Mouse (Mus musculus): ENCODE data around the gene Dpp10. TPM values are rescaled to one million over a fixed set of nuclear protein-coding genes. Genes with fewer than 3 reads are reported as not detected.

Dpp10 gene
- polyA plus RNA-seq, 1 experiment from 2014 or later, result not detected

DNA sequence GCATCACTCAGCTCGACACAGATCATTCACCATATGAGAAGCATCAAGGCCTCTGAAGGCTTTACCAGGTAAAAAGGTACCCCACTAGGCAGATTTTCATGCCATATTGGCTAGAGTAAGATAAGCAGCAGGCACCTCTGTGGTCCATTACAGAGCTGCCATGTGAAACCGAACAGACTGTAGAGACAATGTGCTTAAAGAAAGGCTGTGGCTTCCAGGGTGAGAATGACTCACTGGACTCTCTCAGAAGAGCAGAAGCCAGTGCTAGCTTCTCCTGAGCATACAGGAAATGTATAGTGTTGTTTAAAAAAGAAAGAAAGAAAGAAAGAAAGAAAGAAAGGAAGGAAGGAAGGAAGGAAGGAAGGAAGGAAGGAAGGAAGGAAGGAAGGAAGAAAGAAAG lies 386.9 kb downstream of the Dpp10 start:
- ATAC-seq, result no peak
- WGBS (ENCODE audit: insufficient replicate concordance), result 63% methylated on average over 2 of the region's 2 CpGs

GRCm38 (mm10) chr1:123656607-123657006 lies 388.8 kb downstream of the Dpp10 start:
- Histone ChIP-seq H3K9me3 (ENCODE audit: low read length) (no peaks in the 10 kb centered on the region), H3K4me3 (ENCODE audit: low read depth, low read length) (no peak overlapping the region), H3K27ac (ENCODE audit: low read depth) (no peak overlapping the region), H3K9ac (replicated peaks) (no peak overlapping the region), H3K4me2 (ENCODE audit: low read depth, low read length) (no peak overlapping the region), H3K36me3 (replicated peaks; ENCODE audit: insufficient read depth, low read length) (no peaks in the 10 kb centered on the region), H3K4me1 (ENCODE audit: insufficient read depth) (no peaks in the 10 kb centered on the region), H3K27me3 (ENCODE audit: insufficient read depth, low read length) (no peaks in the 10 kb centered on the region)
- no peak for ATAC-seq
- 42% methylated on average over 3 of the region's 3 CpGs for WGBS (ENCODE audit: insufficient replicate concordance)
- TF ChIP-seq EP300 (IDR thresholded peaks at IDR 0.05; ENCODE audit: low read depth) (no peak), CTCF (IDR thresholded peaks at IDR 0.05; ENCODE audit: low read depth) (no peak)
- DNase-seq, result no peak

More for the DNA sequence above, 386.9 kb downstream of the Dpp10 start:
- no peaks in the 10 kb centered on the region for H3K36me3 ChIP-seq (replicated peaks; ENCODE audit: insufficient read depth, low read length)
- H3K4me3 ChIP-seq (ENCODE audit: low read depth, low read length), result no peak overlapping the region
- H3K27ac ChIP-seq (ENCODE audit: low read depth), result no peak overlapping the region
- no peaks in the 10 kb centered on the region for H3K9me3 ChIP-seq (ENCODE audit: low read length)
- no peak overlapping the region for H3K9ac ChIP-seq (replicated peaks)
- no peaks in the 10 kb centered on the region for H3K27me3 ChIP-seq (ENCODE audit: insufficient read depth, low read length)
- no peak overlapping the region for H3K4me2 ChIP-seq (ENCODE audit: low read depth, low read length)
- H3K4me1 ChIP-seq (ENCODE audit: insufficient read depth), result no peaks in the 10 kb centered on the region
- TF ChIP-seq EP300 (IDR thresholded peaks at IDR 0.05; ENCODE audit: low read depth) (no peak), CTCF (IDR thresholded peaks at IDR 0.05; ENCODE audit: low read depth) (no peak)
- DNase-seq, result no peak

DNA sequence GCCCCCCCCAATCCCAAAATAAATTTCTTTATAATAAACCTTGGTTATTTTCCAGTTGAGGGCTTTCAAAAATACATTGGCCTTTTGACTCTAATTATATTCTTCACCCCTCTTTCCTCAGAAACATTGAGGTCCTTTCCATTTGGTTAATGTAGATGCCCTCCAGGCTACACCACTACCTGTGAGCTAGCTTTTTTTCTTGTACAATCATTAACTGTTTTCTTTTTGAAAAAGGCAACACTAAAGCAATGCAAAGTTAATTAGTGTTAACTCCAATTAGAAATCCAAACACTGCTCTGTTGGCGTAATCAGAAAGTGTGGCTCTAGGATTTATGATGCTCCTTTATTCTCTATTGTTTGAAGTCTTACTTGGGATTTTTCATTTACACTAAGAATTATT lies 407.5 kb downstream of the Dpp10 start:
- no peak overlapping the region for H3K27ac ChIP-seq (ENCODE audit: low read depth)
- no peaks in the 10 kb centered on the region for H3K4me1 ChIP-seq (ENCODE audit: insufficient read depth)
- H3K9ac ChIP-seq (replicated peaks), result no peak overlapping the region
- no peaks in the 10 kb centered on the region for H3K27me3 ChIP-seq (ENCODE audit: insufficient read depth, low read length)
- no peak overlapping the region for H3K4me2 ChIP-seq (ENCODE audit: low read depth, low read length)
- ATAC-seq (no peak), DNase-seq (no peak)
- H3K4me3 ChIP-seq (ENCODE audit: low read depth, low read length), result no peak overlapping the region
- no peaks in the 10 kb centered on the region for H3K9me3 ChIP-seq (ENCODE audit: low read length)
- TF ChIP-seq EP300 (IDR thresholded peaks at IDR 0.05; ENCODE audit: low read depth), result no peak
- TF ChIP-seq CTCF (IDR thresholded peaks at IDR 0.05; ENCODE audit: low read depth), result no peak
- WGBS (ENCODE audit: insufficient replicate concordance), result 78% methylated on average over 1 of the region's 1 CpGs
- no peaks in the 10 kb centered on the region for H3K36me3 ChIP-seq (replicated peaks; ENCODE audit: insufficient read depth, low read length)

DNA sequence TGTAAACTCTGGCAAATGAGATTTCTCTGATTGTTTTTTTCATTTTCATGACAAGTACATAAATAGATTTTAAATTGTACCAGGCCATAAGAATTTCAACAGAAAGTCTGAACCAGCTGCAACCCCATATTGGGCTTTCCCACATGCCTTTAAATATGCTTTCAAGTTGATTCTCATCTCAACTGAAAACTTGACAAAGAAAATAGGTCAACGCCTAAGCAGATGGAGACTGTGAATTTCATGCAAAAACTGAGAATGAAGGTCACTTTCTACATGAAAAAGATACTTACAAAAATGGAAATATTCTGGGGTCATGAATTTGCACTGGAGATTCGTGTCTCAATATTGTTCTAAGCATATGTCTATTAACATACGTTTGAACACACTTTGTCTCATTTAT lies 417.1 kb downstream of the Dpp10 start:
- no peak for ATAC-seq
- no peak for TF ChIP-seq CTCF (IDR thresholded peaks at IDR 0.05; ENCODE audit: low read depth)
- TF ChIP-seq EP300 (IDR thresholded peaks at IDR 0.05; ENCODE audit: low read depth), result no peak
- Histone ChIP-seq H3K9me3 (ENCODE audit: low read length) (no peaks in the 10 kb centered on the region), H3K4me1 (ENCODE audit: insufficient read depth) (no peaks in the 10 kb centered on the region), H3K9ac (replicated peaks) (no peak overlapping the region), H3K4me3 (ENCODE audit: low read depth, low read length) (no peak overlapping the region), H3K36me3 (replicated peaks; ENCODE audit: insufficient read depth, low read length) (no peaks in the 10 kb centered on the region), H3K4me2 (ENCODE audit: low read depth, low read length) (no peak overlapping the region), H3K27me3 (ENCODE audit: insufficient read depth, low read length) (no peaks in the 10 kb centered on the region), H3K27ac (ENCODE audit: low read depth) (no peak overlapping the region)
- 71% methylated on average over 3 of the region's 3 CpGs for WGBS (ENCODE audit: insufficient replicate concordance)
- DNase-seq, result no peak

DNA sequence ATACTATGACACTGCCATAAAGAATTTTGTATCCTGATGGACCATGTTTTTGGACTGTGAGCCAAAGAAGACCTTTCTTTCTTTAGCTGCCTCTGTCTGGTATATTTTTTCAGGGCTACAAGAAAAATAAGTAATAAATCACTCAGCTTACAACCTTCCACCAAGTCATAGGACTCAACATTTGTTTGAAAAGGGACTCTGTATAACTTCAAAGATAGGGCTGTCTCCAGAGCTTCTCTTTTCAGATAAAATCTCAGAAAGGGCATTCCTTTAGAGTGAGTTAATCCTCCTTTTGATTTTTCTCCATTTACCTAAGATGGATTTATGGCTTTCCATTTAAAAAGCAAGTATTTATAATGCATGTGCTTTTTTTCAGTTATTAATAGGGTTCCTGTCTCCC lies 460.5 kb downstream of the Dpp10 start:
- Histone ChIP-seq H3K4me1 (ENCODE audit: insufficient read depth) (no peaks in the 10 kb centered on the region), H3K4me3 (ENCODE audit: low read depth, low read length) (no peak overlapping the region), H3K9ac (replicated peaks) (no peak overlapping the region), H3K4me2 (ENCODE audit: low read depth, low read length) (no peak overlapping the region), H3K27me3 (ENCODE audit: insufficient read depth, low read length) (no peaks in the 10 kb centered on the region), H3K27ac (ENCODE audit: low read depth) (no peak overlapping the region), H3K9me3 (ENCODE audit: low read length) (no peaks in the 10 kb centered on the region), H3K36me3 (replicated peaks; ENCODE audit: insufficient read depth, low read length) (no peaks in the 10 kb centered on the region)
- no peak for DNase-seq
- no peak for TF ChIP-seq EP300 (IDR thresholded peaks at IDR 0.05; ENCODE audit: low read depth)
- TF ChIP-seq CTCF (IDR thresholded peaks at IDR 0.05; ENCODE audit: low read depth), result no peak
- no peak for ATAC-seq

DNA sequence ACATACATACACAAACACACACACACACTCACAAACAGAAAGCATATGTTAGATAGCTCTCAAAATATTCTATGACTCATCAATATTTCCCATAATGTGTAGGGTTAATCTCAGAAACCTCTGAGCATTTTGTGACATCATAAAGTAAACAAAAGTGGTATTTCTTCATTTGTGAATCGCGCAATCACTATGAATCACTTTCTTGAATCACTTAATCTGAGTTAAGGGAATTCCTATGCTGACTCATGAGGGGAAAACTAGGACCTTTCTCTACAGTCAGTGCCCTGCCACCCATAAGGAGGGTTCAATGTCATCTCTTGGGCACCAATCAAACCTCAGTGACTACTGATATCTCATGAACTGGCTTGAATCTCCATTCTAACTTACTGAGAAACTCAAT lies 465.2 kb downstream of the Dpp10 start:
- DNase-seq (no peak), ATAC-seq (no peak)
- H3K36me3 ChIP-seq (replicated peaks; ENCODE audit: insufficient read depth, low read length), result no peaks in the 10 kb centered on the region
- no peaks in the 10 kb centered on the region for H3K4me1 ChIP-seq (ENCODE audit: insufficient read depth)
- 82% methylated on average over 2 of the region's 2 CpGs for WGBS (ENCODE audit: insufficient replicate concordance)
- no peaks in the 10 kb centered on the region for H3K9me3 ChIP-seq (ENCODE audit: low read length)
- no peak overlapping the region for H3K4me3 ChIP-seq (ENCODE audit: low read depth, low read length)
- no peaks in the 10 kb centered on the region for H3K27me3 ChIP-seq (ENCODE audit: insufficient read depth, low read length)
- H3K9ac ChIP-seq (replicated peaks), result no peak overlapping the region
- H3K4me2 ChIP-seq (ENCODE audit: low read depth, low read length), result no peak overlapping the region
- TF ChIP-seq CTCF (IDR thresholded peaks at IDR 0.05; ENCODE audit: low read depth), result no peak
- H3K27ac ChIP-seq (ENCODE audit: low read depth), result no peak overlapping the region

GRCm38 (mm10) chr1:123573713-123574112 lies 471.6 kb downstream of the Dpp10 start:
- no peak for DNase-seq
- TF ChIP-seq CTCF (IDR thresholded peaks at IDR 0.05; ENCODE audit: low read depth) (no peak), EP300 (IDR thresholded peaks at IDR 0.05; ENCODE audit: low read depth) (no peak)
- Histone ChIP-seq H3K4me1 (ENCODE audit: insufficient read depth) (no peaks in the 10 kb centered on the region), H3K4me2 (ENCODE audit: low read depth, low read length) (no peak overlapping the region), H3K4me3 (ENCODE audit: low read depth, low read length) (no peak overlapping the region), H3K27ac (ENCODE audit: low read depth) (no peak overlapping the region), H3K9ac (replicated peaks) (no peak overlapping the region), H3K27me3 (ENCODE audit: insufficient read depth, low read length) (no peaks in the 10 kb centered on the region), H3K36me3 (replicated peaks; ENCODE audit: insufficient read depth, low read length) (no peaks in the 10 kb centered on the region), H3K9me3 (ENCODE audit: low read length) (no peaks in the 10 kb centered on the region)
- WGBS (ENCODE audit: insufficient replicate concordance), result 62% methylated on average over 1 of the region's 1 CpGs
- no peak for ATAC-seq
